Comparison of ENCODE assay signal across 12 mouse cellular contexts in genomic region chr5:73704263-73704662, GRCm38 (mm10). TPM values are rescaled to one million over a fixed set of nuclear protein-coding genes. Genes with fewer than 3 reads are reported as not detected.
A peak's percentile ranks its signal among the peaks of the same experiment; 100 is the strongest.
DNase-seq lines count a peak whose midpoint lies in the region; ATAC-seq and TF ChIP-seq lines count a peak whose summit lies in the region.
"Had no signal": no experiment of that assay in that cellular context is flagged by ENCODE, and none has a peak within 500 bp of the region (broad histone marks: within the 10 kb centered on the region; RNA-seq: fewer than 3 reads in every experiment).

No protein-coding gene starts in this region.

- no peaks in the 10 kb centered on the region for H3K9me3 ChIP-seq in hindbrain, postnatal 0 days (ENCODE audit: low read length)
- H3K9me3 ChIP-seq in hindbrain, embryonic 10.5 days = no peaks in the 10 kb centered on the region
- H3K9me3 ChIP-seq in lung, embryonic 14.5 days (ENCODE audit: low read depth, low read length) = no peaks in the 10 kb centered on the region
- no peaks in the 10 kb centered on the region for H3K9me3 ChIP-seq in stomach, postnatal 0 days (ENCODE audit: control insufficient read depth, low read length)
- no peaks in the 10 kb centered on the region for H3K9me3 ChIP-seq in forebrain, embryonic 11.5 days (ENCODE audit: control insufficient read depth, low read length)
- H3K9me3 ChIP-seq: heart, embryonic 15.5 days; stomach, embryonic 15.5 days had no signal

- TF ChIP-seq EP300 in stomach, postnatal 0 days (optimal IDR thresholded peaks at IDR 0.05) = no peak

- H3K27ac ChIP-seq in hindbrain, postnatal 0 days = no peak overlapping the region
- no peak overlapping the region for H3K27ac ChIP-seq in hindbrain, embryonic 10.5 days
- no peak overlapping the region for H3K27ac ChIP-seq in lung, embryonic 14.5 days (ENCODE audit: low read depth)
- no peak overlapping the region for H3K27ac ChIP-seq in stomach, postnatal 0 days (replicated peaks)
- no peak overlapping the region for H3K27ac ChIP-seq in forebrain, embryonic 11.5 days (ENCODE audit: low read depth, low read length)
- H3K27ac ChIP-seq: heart, embryonic 15.5 days; stomach, embryonic 15.5 days had no signal

- H3K36me3 ChIP-seq in hindbrain, postnatal 0 days (ENCODE audit: insufficient read depth, low read length) = no peaks in the 10 kb centered on the region
- no peaks in the 10 kb centered on the region for H3K36me3 ChIP-seq in hindbrain, embryonic 10.5 days
- H3K36me3 ChIP-seq in lung, embryonic 14.5 days (ENCODE audit: insufficient read depth) = no peaks in the 10 kb centered on the region
- no peaks in the 10 kb centered on the region for H3K36me3 ChIP-seq in stomach, postnatal 0 days (ENCODE audit: control insufficient read depth, insufficient read depth, low read length)
- no peaks in the 10 kb centered on the region for H3K36me3 ChIP-seq in forebrain, embryonic 11.5 days (ENCODE audit: control insufficient read depth, insufficient read depth, low read length)
- H3K36me3 ChIP-seq: heart, embryonic 15.5 days; stomach, embryonic 15.5 days had no signal

- no peak for DNase-seq in hindbrain, postnatal 0 days (ENCODE audit: low spot score)
- DNase-seq in hindbrain, embryonic 10.5 days (ENCODE audit: low spot score) = no peak
- peak; percentile 28 for DNase-seq in lung, embryonic 14.5 days
- DNase-seq in lung, postnatal 10 days = no peak
- DNase-seq in ZHBTc4 (ENCODE audit: low read depth, low spot score) = peak; percentile 61
- DNase-seq in stomach, postnatal 0 days (ENCODE audit: low spot score) = no peak
- no peak for DNase-seq in forebrain, embryonic 11.5 days (ENCODE audit: low spot score)
- DNase-seq: adrenal gland, adult 2 months had no signal

- no peaks in the 10 kb centered on the region for H3K27me3 ChIP-seq in hindbrain, postnatal 0 days (ENCODE audit: insufficient read depth, low read length)
- no peaks in the 10 kb centered on the region for H3K27me3 ChIP-seq in hindbrain, embryonic 10.5 days (ENCODE audit: insufficient read depth, poor library complexity, severe bottlenecking)
- no peaks in the 10 kb centered on the region for H3K27me3 ChIP-seq in lung, embryonic 14.5 days (ENCODE audit: insufficient read depth, low read length)
- no peaks in the 10 kb centered on the region for H3K27me3 ChIP-seq in stomach, postnatal 0 days (ENCODE audit: control insufficient read depth, insufficient read depth, low read length)
- H3K27me3 ChIP-seq in forebrain, embryonic 11.5 days (ENCODE audit: control insufficient read depth, insufficient read depth, low read length) = no peaks in the 10 kb centered on the region
- H3K27me3 ChIP-seq: heart, embryonic 15.5 days; stomach, embryonic 15.5 days had no signal

- no peak overlapping the region for H3K4me2 ChIP-seq in hindbrain, postnatal 0 days (ENCODE audit: low read depth, low read length)
- no peak overlapping the region for H3K4me2 ChIP-seq in lung, embryonic 14.5 days
- H3K4me2 ChIP-seq in stomach, postnatal 0 days (replicated peaks; ENCODE audit: low read depth) = no peak overlapping the region
- H3K4me2 ChIP-seq in forebrain, embryonic 11.5 days (ENCODE audit: low read depth, low read length, severe bottlenecking) = no peak overlapping the region
- H3K4me2 ChIP-seq: heart, embryonic 15.5 days; stomach, embryonic 15.5 days had no signal

- 41% methylated on average over 14 of the region's 14 CpGs for WGBS in hindbrain, postnatal 0 days
- WGBS in hindbrain, embryonic 10.5 days = 37% methylated on average over 14 of the region's 14 CpGs
- 38% methylated on average over 14 of the region's 14 CpGs for WGBS in lung, embryonic 14.5 days
- WGBS in stomach, postnatal 0 days = 43% methylated on average over 14 of the region's 14 CpGs
- 32% methylated on average over 14 of the region's 14 CpGs for WGBS in forebrain, embryonic 11.5 days

- no peak for ATAC-seq in hindbrain, postnatal 0 days
- no peak for ATAC-seq in lung, embryonic 14.5 days (ENCODE audit: insufficient read depth)
- ATAC-seq in stomach, postnatal 0 days (ENCODE audit: low FRiP score, low TSS enrichment) = no peak
- no peak for ATAC-seq in forebrain, embryonic 11.5 days (replicated peaks; ENCODE audit: low FRiP score)

- peak; percentile 48 for TF ChIP-seq CTCF in hindbrain, postnatal 0 days (IDR thresholded peaks at IDR 0.05; ENCODE audit: low read depth)
- TF ChIP-seq CTCF in lung, embryonic 14.5 days (IDR thresholded peaks at IDR 0.05; ENCODE audit: low read depth) = peak; percentile 45
- peak; percentile 57 for TF ChIP-seq CTCF in stomach, postnatal 0 days (IDR thresholded peaks at IDR 0.05; ENCODE audit: low read depth)

- no peak overlapping the region for H3K9ac ChIP-seq in hindbrain, postnatal 0 days (replicated peaks; ENCODE audit: low read length)
- H3K9ac ChIP-seq in lung, embryonic 14.5 days = no peak overlapping the region
- H3K9ac ChIP-seq in stomach, postnatal 0 days (ENCODE audit: low read length) = no peak overlapping the region
- H3K9ac ChIP-seq in forebrain, embryonic 11.5 days (ENCODE audit: low read length) = no peak overlapping the region
- H3K9ac ChIP-seq: heart, embryonic 15.5 days; stomach, embryonic 15.5 days had no signal

- H3K4me3 ChIP-seq in hindbrain, postnatal 0 days (ENCODE audit: low read length) = no peak overlapping the region
- H3K4me3 ChIP-seq in hindbrain, embryonic 10.5 days = no peak overlapping the region
- H3K4me3 ChIP-seq in lung, embryonic 14.5 days (ENCODE audit: low read depth, low read length) = no peak overlapping the region
- no peak overlapping the region for H3K4me3 ChIP-seq in stomach, postnatal 0 days (ENCODE audit: low read depth, low read length)
- H3K4me3 ChIP-seq in forebrain, embryonic 11.5 days (ENCODE audit: low read depth, low read length) = no peak overlapping the region
- H3K4me3 ChIP-seq: heart, embryonic 15.5 days; stomach, embryonic 15.5 days had no signal

- H3K4me1 ChIP-seq in hindbrain, postnatal 0 days (ENCODE audit: insufficient read depth, low read length) = no peaks in the 10 kb centered on the region
- H3K4me1 ChIP-seq in hindbrain, embryonic 10.5 days (replicated peaks) = no peaks in the 10 kb centered on the region; the same call in 1 of the 2 replicates
- peaks cover 7% of the 10 kb centered on the region; the same call in 1 of the 2 replicates for H3K4me1 ChIP-seq in lung, embryonic 14.5 days (ENCODE audit: insufficient read depth)
- H3K4me1 ChIP-seq in stomach, postnatal 0 days (replicated peaks; ENCODE audit: control insufficient read depth, insufficient read depth) = no peaks in the 10 kb centered on the region
- no peaks in the 10 kb centered on the region for H3K4me1 ChIP-seq in forebrain, embryonic 11.5 days (replicated peaks; ENCODE audit: control insufficient read depth, insufficient read depth, low read length)

RNA-seq across cellular contexts. Expression of gene Spata18, which starts 53.1 kb away (rescaled TPM):
- total RNA-seq in hindbrain, postnatal 0 days (2014; rRNA removed) = 1.2 and 1.4 TPM in 2 replicates
- 0.83 and 1.1 TPM in 2 replicates for polyA plus RNA-seq in hindbrain, postnatal 0 days (2015; fragmentation: Nextera tagmentation; extraction: Ambion mirVana)
- polyA plus RNA-seq in hindbrain, embryonic 10.5 days (2016; fragmentation: Nextera tagmentation; extraction: Ambion mirVana) = 0.14 and 0.85 TPM in 2 replicates
- polyA plus RNA-seq in lung, embryonic 14.5 days (2014; fragmentation: Nextera tagmentation; extraction: Ambion mirVana) = 0.69 and 0.86 TPM in 2 replicates
- polyA plus RNA-seq in stomach, postnatal 0 days (2015; fragmentation: Nextera tagmentation; extraction: Ambion mirVana) = 0.19 TPM in 1 of 2 replicates, not detected in the other
- polyA plus RNA-seq in forebrain, embryonic 11.5 days (2014; fragmentation: Nextera tagmentation; extraction: Ambion mirVana) = 0.32 and 0.36 TPM in 2 replicates
- total RNA-seq: adrenal gland, adult 2 months; common myeloid progenitor, adult 5-6 weeks; megakaryocyte, adult 5-6 weeks had no signal
- polyA plus RNA-seq: adrenal gland, adult 2 months had no signal

RNA-seq across cellular contexts. Expression of gene Sgcb, which starts 56.7 kb away (rescaled TPM):
- 15.3 and 19.2 TPM in 2 replicates for total RNA-seq in hindbrain, postnatal 0 days (2014; rRNA removed)
- polyA plus RNA-seq in hindbrain, postnatal 0 days (2015; fragmentation: Nextera tagmentation; extraction: Ambion mirVana) = 54.5 and 58.4 TPM in 2 replicates
- 19.8 and 20.9 TPM in 2 replicates for polyA plus RNA-seq in hindbrain, embryonic 10.5 days (2016; fragmentation: Nextera tagmentation; extraction: Ambion mirVana)
- polyA plus RNA-seq in lung, embryonic 14.5 days (2014; fragmentation: Nextera tagmentation; extraction: Ambion mirVana) = 25.8 and 27.7 TPM in 2 replicates
- polyA plus RNA-seq in stomach, postnatal 0 days (2015; fragmentation: Nextera tagmentation; extraction: Ambion mirVana) = 12.4 and 12.7 TPM in 2 replicates
- 19.9 and 20.5 TPM in 2 replicates for polyA plus RNA-seq in forebrain, embryonic 11.5 days (2014; fragmentation: Nextera tagmentation; extraction: Ambion mirVana)

Comparison
In these comparisons a context has a peak if more than half of its experiments do, and no peak if none do; other contexts are left out.
1. DNase-seq: peak in lung, embryonic 14.5 days (single experiment) and ZHBTc4 (single experiment); none in hindbrain, postnatal 0 days (single experiment), hindbrain, embryonic 10.5 days (single experiment), lung, postnatal 10 days (single experiment), stomach, postnatal 0 days (single experiment) and forebrain, embryonic 11.5 days (single experiment).
2. Peak in every context shown above with its lines, with median percentiles within 50 percentile points of each other: CTCF ChIP-seq.